Mouse (Mus musculus): ENCODE measurements at regions not wholly inside any gene's neighbourhood (a gene's known extent, or its start where the extent isn't known, plus 50 kb on each side); places are given as distances from the start of the nearest gene placed in this dataset.

GRCm38 (mm10) chr10:18907276-18907960 is 62.6 kb downstream of the Perp start:
- WGBS: 89% methylated on average over 9 of the region's 9 CpGs
- DNase-seq (ENCODE audit: low spot score): no peak
- H3K9me3 ChIP-seq (replicated peaks): no peaks in the 10 kb centered on the region

GRCm38 (mm10) chr10:18909307-18909706 is 64.5 kb downstream of the Perp start:
- H3K27ac ChIP-seq (replicated peaks): no peak overlapping the region
- WGBS: 92% methylated on average over 3 of the region's 3 CpGs

More at GRCm38 (mm10) chr10:18907276-18907960, 62.6 kb downstream of the Perp start:
- Histone ChIP-seq H3K36me3 (no peaks in the 10 kb centered on the region), H3K27me3 (ENCODE audit: low read depth, poor library complexity, severe bottlenecking) (no peaks in the 10 kb centered on the region), H3K4me1 (no peaks in the 10 kb centered on the region), H3K27ac (replicated peaks) (no peak overlapping the region), H3K4me3 (no peak overlapping the region)

GRCm38 (mm10) chr10:18910898-18911297 is 66.1 kb downstream of the Perp start:
- Histone ChIP-seq H3K36me3 (no peaks in the 10 kb centered on the region), H3K4me3 (no peak overlapping the region), H3K4me1 (no peaks in the 10 kb centered on the region), H3K27me3 (ENCODE audit: low read depth, poor library complexity, severe bottlenecking) (no peaks in the 10 kb centered on the region), H3K27ac (replicated peaks) (no peak overlapping the region), H3K9me3 (replicated peaks) (no peaks in the 10 kb centered on the region)
- DNase-seq (ENCODE audit: low spot score): peak; percentile 35
- WGBS: 13% methylated on average over 2 of the region's 2 CpGs

More at GRCm38 (mm10) chr10:18909307-18909706, 64.5 kb downstream of the Perp start:
- Histone ChIP-seq H3K4me1 (no peaks in the 10 kb centered on the region), H3K9me3 (replicated peaks) (no peaks in the 10 kb centered on the region), H3K36me3 (no peaks in the 10 kb centered on the region), H3K27me3 (ENCODE audit: low read depth, poor library complexity, severe bottlenecking) (no peaks in the 10 kb centered on the region), H3K4me3 (no peak overlapping the region)
- DNase-seq (ENCODE audit: low spot score): no peak

DNA sequence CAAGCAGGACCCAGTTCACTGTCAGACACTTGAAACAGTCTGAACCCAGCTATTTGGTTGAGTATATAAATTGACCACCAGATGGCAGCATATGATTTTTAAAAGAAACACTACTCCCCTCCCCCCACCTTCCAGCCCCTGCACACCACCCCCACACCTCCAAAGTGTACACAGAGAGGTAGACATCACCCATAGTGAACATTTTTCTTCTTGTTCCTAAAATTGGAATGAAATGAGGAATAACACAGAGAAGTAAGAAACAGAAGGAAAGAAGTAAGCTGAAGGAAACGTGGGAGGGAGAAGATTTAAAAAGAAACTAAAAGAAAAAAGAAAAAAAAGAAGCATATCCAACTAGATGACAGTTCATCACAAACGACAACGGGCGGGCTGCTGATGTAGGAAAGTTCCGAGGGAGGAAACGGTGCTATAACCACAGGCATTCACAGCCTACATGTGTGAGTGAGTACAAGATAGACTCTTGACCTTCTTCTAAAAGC is 72.3 kb downstream of the Perp start:
- Histone ChIP-seq H3K9me3 (replicated peaks) (no peaks in the 10 kb centered on the region), H3K27ac (replicated peaks) (no peak overlapping the region), H3K27me3 (ENCODE audit: low read depth, poor library complexity, severe bottlenecking) (no peaks in the 10 kb centered on the region), H3K36me3 (no peaks in the 10 kb centered on the region), H3K4me1 (no peaks in the 10 kb centered on the region), H3K4me3 (no peak overlapping the region)
- DNase-seq (ENCODE audit: low spot score): no peak
- WGBS: 84% methylated on average over 6 of the region's 6 CpGs

- Histone ChIP-seq H3K4me3 (no peak overlapping the region), H3K27me3 (ENCODE audit: low read depth, poor library complexity, severe bottlenecking) (no peaks in the 10 kb centered on the region), H3K27ac (replicated peaks) (no peak overlapping the region), H3K4me1 (no peaks in the 10 kb centered on the region), H3K36me3 (no peaks in the 10 kb centered on the region), H3K9me3 (replicated peaks) (no peaks in the 10 kb centered on the region)
- 78% methylated on average over 3 of the region's 3 CpGs for WGBS
- DNase-seq (ENCODE audit: low spot score): no peak
Observed at GRCm38 (mm10) chr10:18923088-18923821, 78.4 kb downstream of the Perp start.

GRCm38 (mm10) chr10:18927811-18928210 is 83.0 kb downstream of the Perp start:
- Histone ChIP-seq H3K9me3 (replicated peaks) (no peaks in the 10 kb centered on the region), H3K4me3 (no peak overlapping the region), H3K36me3 (no peaks in the 10 kb centered on the region), H3K27ac (replicated peaks) (no peak overlapping the region), H3K27me3 (ENCODE audit: low read depth, poor library complexity, severe bottlenecking) (no peaks in the 10 kb centered on the region), H3K4me1 (no peaks in the 10 kb centered on the region)
- WGBS: 90% methylated on average over 2 of the region's 2 CpGs
- DNase-seq (ENCODE audit: low spot score): no peak

DNA sequence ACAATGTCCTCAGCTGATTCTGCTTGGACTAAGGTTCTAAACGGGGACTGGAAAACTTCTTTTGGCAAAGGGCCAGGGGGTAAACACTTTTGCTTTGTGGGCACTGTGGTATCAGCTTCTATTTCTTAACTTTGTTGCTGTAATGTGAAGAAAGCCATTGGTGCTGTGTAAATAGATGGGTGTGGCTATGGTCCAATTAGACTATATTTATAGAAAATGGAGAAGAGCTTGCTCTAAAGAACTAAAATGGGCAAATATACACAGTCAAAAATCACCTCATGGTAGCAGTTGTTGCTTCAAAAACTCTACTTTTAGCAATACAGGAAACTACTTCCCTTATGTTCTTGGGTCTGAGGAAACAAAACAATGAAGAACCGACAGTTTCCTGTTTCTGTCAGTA is 84.1 kb downstream of the Tnfaip3 start:
- WGBS: 68% methylated on average over 2 of the region's 2 CpGs
- Histone ChIP-seq H3K36me3 (no peaks in the 10 kb centered on the region), H3K4me1 (no peaks in the 10 kb centered on the region), H3K4me3 (no peak overlapping the region), H3K27me3 (ENCODE audit: low read depth, poor library complexity, severe bottlenecking) (no peaks in the 10 kb centered on the region), H3K9me3 (replicated peaks) (no peaks in the 10 kb centered on the region), H3K27ac (replicated peaks) (no peak overlapping the region)
- DNase-seq (ENCODE audit: low spot score): no peak

GRCm38 (mm10) chr10:18941447-18941846 is 74.0 kb downstream of the Tnfaip3 start:
- WGBS: 80% methylated on average over 4 of the region's 4 CpGs
- H3K4me3 ChIP-seq: no peak overlapping the region

DNA sequence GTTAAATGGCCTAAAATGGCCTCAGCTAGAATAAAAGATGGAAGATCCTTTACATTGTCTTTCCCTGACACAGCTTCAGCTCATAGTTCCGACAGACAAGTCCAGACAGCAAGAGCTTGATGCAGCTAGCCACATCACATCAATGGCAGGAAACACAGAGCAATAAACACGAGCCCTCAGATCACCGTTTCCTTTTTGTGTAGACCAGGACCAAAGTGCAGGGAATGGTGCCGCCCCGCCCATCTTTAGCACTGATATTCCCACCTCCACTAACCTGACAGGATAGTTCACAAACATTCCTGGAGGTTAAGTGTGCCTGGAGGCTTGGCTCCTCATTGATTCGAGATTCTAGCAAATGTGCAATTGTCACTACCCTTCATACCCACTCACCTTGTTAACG is 73.5 kb downstream of the Tnfaip3 start:
- WGBS: 87% methylated on average over 7 of the region's 7 CpGs
- DNase-seq (ENCODE audit: low spot score): no peak
- Histone ChIP-seq H3K9me3 (replicated peaks) (no peaks in the 10 kb centered on the region), H3K36me3 (no peaks in the 10 kb centered on the region), H3K4me3 (no peak overlapping the region), H3K27ac (replicated peaks) (no peak overlapping the region), H3K4me1 (no peaks in the 10 kb centered on the region), H3K27me3 (ENCODE audit: low read depth, poor library complexity, severe bottlenecking) (no peaks in the 10 kb centered on the region)

More at GRCm38 (mm10) chr10:18941447-18941846, 74.0 kb downstream of the Tnfaip3 start:
- no peaks in the 10 kb centered on the region for H3K27me3 ChIP-seq (ENCODE audit: low read depth, poor library complexity, severe bottlenecking)
- H3K27ac ChIP-seq (replicated peaks): no peak overlapping the region
- no peaks in the 10 kb centered on the region for H3K36me3 ChIP-seq
- no peak for DNase-seq (ENCODE audit: low spot score)
- H3K4me1 ChIP-seq: no peaks in the 10 kb centered on the region
- H3K9me3 ChIP-seq (replicated peaks): no peaks in the 10 kb centered on the region

GRCm38 (mm10) chr10:18943296-18944075 is 72.0 kb downstream of the Tnfaip3 start:
- no peaks in the 10 kb centered on the region for H3K27me3 ChIP-seq (ENCODE audit: low read depth, poor library complexity, severe bottlenecking)
- DNase-seq (ENCODE audit: low spot score): no peak
- H3K9me3 ChIP-seq (replicated peaks): no peaks in the 10 kb centered on the region
- H3K27ac ChIP-seq (replicated peaks): no peak overlapping the region
- no peaks in the 10 kb centered on the region for H3K36me3 ChIP-seq
- 82% methylated on average over 6 of the region's 6 CpGs for WGBS
- no peak overlapping the region for H3K4me3 ChIP-seq
- no peaks in the 10 kb centered on the region for H3K4me1 ChIP-seq

DNA sequence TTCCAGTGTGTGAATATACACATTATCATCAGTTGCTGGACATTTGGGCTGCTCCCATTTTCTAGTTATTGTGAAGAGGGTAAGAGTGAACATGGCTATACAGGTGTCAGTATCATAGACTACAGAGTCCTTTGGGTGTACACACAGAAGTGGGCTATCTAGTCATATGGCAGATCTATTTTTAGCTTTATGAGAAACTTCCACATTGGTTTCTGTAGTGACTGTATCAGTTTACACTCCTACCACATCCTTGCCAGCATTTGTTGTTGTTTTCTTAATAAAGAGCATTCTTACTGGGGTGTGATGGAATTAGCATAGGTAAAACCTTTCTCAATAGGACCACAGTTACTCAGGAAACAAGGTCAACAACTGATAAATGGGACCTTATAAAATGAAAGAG is 68.7 kb downstream of the Tnfaip3 start:
- Histone ChIP-seq H3K27me3 (ENCODE audit: low read depth, poor library complexity, severe bottlenecking) (no peaks in the 10 kb centered on the region), H3K27ac (replicated peaks) (no peak overlapping the region)
- no peak for DNase-seq (ENCODE audit: low spot score)

More for the DNA sequence above, 68.7 kb downstream of the Tnfaip3 start:
- Histone ChIP-seq H3K4me3 (no peak overlapping the region), H3K4me1 (no peaks in the 10 kb centered on the region), H3K9me3 (replicated peaks) (no peaks in the 10 kb centered on the region), H3K36me3 (no peaks in the 10 kb centered on the region)
